Mouse (Mus musculus): Measurements from ENCODE around the gene Slc9a3r2. TPM values are rescaled to one million over a fixed set of nuclear protein-coding genes. Genes with fewer than 3 reads are reported as not detected.

Gene Slc9a3r2
- polyA plus RNA-seq, 1 experiment from 2014 or later, result 36.3 TPM

GRCm38 (mm10) chr17:24644030-24644715, 6.0 kb downstream of the Slc9a3r2 start:
- Histone ChIP-seq H3K27ac (ENCODE audit: low read depth, low read length) (no peak overlapping the region), H3K4me1 (replicated peaks; ENCODE audit: control insufficient read depth, insufficient read depth, low read length) (no peaks in the 10 kb centered on the region), H3K9me3 (ENCODE audit: control insufficient read depth, low read length) (no peaks in the 10 kb centered on the region), H3K36me3 (ENCODE audit: control insufficient read depth, insufficient read depth, low read length) (no peaks in the 10 kb centered on the region), H3K4me2 (replicated peaks; ENCODE audit: low read depth, low read length) (no peak overlapping the region), H3K4me3 (ENCODE audit: low read depth, low read length) (no peak overlapping the region), H3K9ac (ENCODE audit: low read depth, low read length) (no peak overlapping the region), H3K27me3 (ENCODE audit: control insufficient read depth, insufficient read depth, low read length) (0 out of 2 replicates have a peak, but pooled peaks cover 3% of the 10 kb centered on the region)
- DNase-seq (ENCODE audit: low spot score), result no peak
- no peak for ATAC-seq (ENCODE audit: low FRiP score)
- 49% methylated on average over 7 of the region's 7 CpGs for WGBS

DNA sequence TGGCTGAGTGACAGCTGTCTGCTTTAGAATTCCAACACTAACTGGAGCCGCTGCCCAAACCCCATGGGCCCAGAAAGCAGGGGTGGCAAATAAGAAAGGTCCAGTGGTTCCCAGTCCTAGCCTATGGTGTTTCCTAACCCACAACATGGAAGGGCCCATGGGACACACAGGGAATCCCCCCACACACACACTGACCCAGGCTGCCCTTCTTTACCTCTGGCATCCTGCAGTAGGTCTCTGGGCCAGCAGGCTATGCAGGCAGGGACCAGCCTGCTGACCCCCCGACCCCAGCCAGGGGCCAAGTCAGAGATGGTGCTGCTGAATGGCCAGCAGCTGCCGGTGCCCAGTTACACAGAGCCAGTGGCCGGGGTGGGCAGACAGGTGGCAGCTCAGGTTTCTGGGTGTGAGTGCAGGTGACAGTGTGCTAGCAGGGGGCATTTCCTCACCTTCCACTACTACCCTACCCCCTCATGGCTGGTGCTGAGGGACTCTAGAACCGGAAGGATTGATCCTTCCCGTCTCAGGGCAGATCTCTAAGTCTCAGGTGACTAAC, 7.3 kb downstream of the Slc9a3r2 start:
- Histone ChIP-seq H3K4me1 (replicated peaks; ENCODE audit: control insufficient read depth, insufficient read depth, low read length) (no peaks in the 10 kb centered on the region), H3K4me2 (replicated peaks; ENCODE audit: low read depth, low read length) (no peak overlapping the region), H3K9me3 (ENCODE audit: control insufficient read depth, low read length) (no peaks in the 10 kb centered on the region), H3K27me3 (ENCODE audit: control insufficient read depth, insufficient read depth, low read length) (no peaks in the 10 kb centered on the region), H3K36me3 (ENCODE audit: control insufficient read depth, insufficient read depth, low read length) (no peaks in the 10 kb centered on the region), H3K4me3 (ENCODE audit: low read depth, low read length) (no peak overlapping the region), H3K9ac (ENCODE audit: low read depth, low read length) (no peak overlapping the region), H3K27ac (ENCODE audit: low read depth, low read length) (no peak overlapping the region)
- ATAC-seq (ENCODE audit: low FRiP score) (no peak), DNase-seq (ENCODE audit: low spot score) (no peak)
- 65% methylated on average over 6 of the region's 6 CpGs for WGBS

- DNase-seq (ENCODE audit: low spot score) (no peak), ATAC-seq (ENCODE audit: low FRiP score) (no peak)
- no peaks in the 10 kb centered on the region for H3K4me1 ChIP-seq (replicated peaks; ENCODE audit: control insufficient read depth, insufficient read depth, low read length)
- H3K9me3 ChIP-seq (ENCODE audit: control insufficient read depth, low read length), result no peaks in the 10 kb centered on the region
- no peaks in the 10 kb centered on the region for H3K36me3 ChIP-seq (ENCODE audit: control insufficient read depth, insufficient read depth, low read length)
- no peak overlapping the region for H3K4me3 ChIP-seq (ENCODE audit: low read depth, low read length)
- no peak overlapping the region for H3K4me2 ChIP-seq (replicated peaks; ENCODE audit: low read depth, low read length)
- 93% methylated on average over 14 of the region's 14 CpGs for WGBS
- no peaks in the 10 kb centered on the region for H3K27me3 ChIP-seq (ENCODE audit: control insufficient read depth, insufficient read depth, low read length)
- H3K27ac ChIP-seq (ENCODE audit: low read depth, low read length), result no peak overlapping the region
- H3K9ac ChIP-seq (ENCODE audit: low read depth, low read length), result no peak overlapping the region
These were observed 8.2 kb downstream of the Slc9a3r2 start for GRCm38 (mm10) chr17:24641944-24642343.

GRCm38 (mm10) chr17:24640581-24640980, 9.5 kb downstream of the Slc9a3r2 start:
- DNase-seq (ENCODE audit: low spot score) (no peak), ATAC-seq (ENCODE audit: low FRiP score) (no peak)
- Histone ChIP-seq H3K27me3 (ENCODE audit: control insufficient read depth, insufficient read depth, low read length) (no peaks in the 10 kb centered on the region), H3K4me1 (replicated peaks; ENCODE audit: control insufficient read depth, insufficient read depth, low read length) (no peaks in the 10 kb centered on the region), H3K9ac (ENCODE audit: low read depth, low read length) (no peak overlapping the region), H3K27ac (ENCODE audit: low read depth, low read length) (no peak overlapping the region), H3K4me3 (ENCODE audit: low read depth, low read length) (no peak overlapping the region), H3K4me2 (replicated peaks; ENCODE audit: low read depth, low read length) (no peak overlapping the region), H3K9me3 (ENCODE audit: control insufficient read depth, low read length) (no peaks in the 10 kb centered on the region), H3K36me3 (ENCODE audit: control insufficient read depth, insufficient read depth, low read length) (no peaks in the 10 kb centered on the region)
- 96% methylated on average over 15 of the region's 15 CpGs for WGBS

DNA sequence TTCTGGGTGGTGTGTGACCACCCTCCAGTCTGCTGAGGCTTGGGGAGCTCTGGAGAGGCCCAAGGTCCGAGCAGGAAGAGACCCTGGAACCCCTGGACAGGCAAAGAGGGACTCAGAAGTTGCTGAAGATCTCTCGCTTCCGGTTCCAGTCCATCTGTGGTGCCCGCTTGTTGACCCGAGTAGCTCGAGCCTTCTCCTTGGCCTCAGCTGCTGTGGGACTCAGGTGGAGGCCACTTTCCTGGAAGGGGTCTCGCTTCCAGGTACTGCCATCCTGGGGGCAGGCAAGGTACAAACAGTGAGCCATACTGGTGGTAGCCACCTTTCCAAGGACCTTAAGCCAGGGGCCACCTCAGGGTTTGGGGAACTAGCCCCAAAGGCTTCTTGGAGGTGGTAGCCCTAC, 10.0 kb downstream of the Slc9a3r2 start:
- Histone ChIP-seq H3K9me3 (ENCODE audit: control insufficient read depth, low read length) (no peaks in the 10 kb centered on the region), H3K4me2 (replicated peaks; ENCODE audit: low read depth, low read length) (no peak overlapping the region), H3K9ac (ENCODE audit: low read depth, low read length) (no peak overlapping the region), H3K27ac (ENCODE audit: low read depth, low read length) (0 out of 2 replicates have a peak overlapping the region, but pooled peaks have one; percentile 42), H3K4me3 (ENCODE audit: low read depth, low read length) (no peak overlapping the region), H3K36me3 (ENCODE audit: control insufficient read depth, insufficient read depth, low read length) (no peaks in the 10 kb centered on the region), H3K4me1 (replicated peaks; ENCODE audit: control insufficient read depth, insufficient read depth, low read length) (no peaks in the 10 kb centered on the region), H3K27me3 (ENCODE audit: control insufficient read depth, insufficient read depth, low read length) (no peaks in the 10 kb centered on the region)
- no peak for ATAC-seq (ENCODE audit: low FRiP score)
- 91% methylated on average over 7 of the region's 7 CpGs for WGBS
- no peak for DNase-seq (ENCODE audit: low spot score)

GRCm38 (mm10) chr17:24639571-24639988, 10.5 kb downstream of the Slc9a3r2 start:
- DNase-seq (ENCODE audit: low spot score) (peak; percentile 45), ATAC-seq (ENCODE audit: low FRiP score) (no peak)
- 67% methylated on average over 5 of the region's 5 CpGs for WGBS
- Histone ChIP-seq H3K4me3 (ENCODE audit: low read depth, low read length) (no peak overlapping the region), H3K9ac (ENCODE audit: low read depth, low read length) (no peak overlapping the region), H3K36me3 (ENCODE audit: control insufficient read depth, insufficient read depth, low read length) (no peaks in the 10 kb centered on the region), H3K4me1 (replicated peaks; ENCODE audit: control insufficient read depth, insufficient read depth, low read length) (no peaks in the 10 kb centered on the region), H3K9me3 (ENCODE audit: control insufficient read depth, low read length) (no peaks in the 10 kb centered on the region), H3K27me3 (ENCODE audit: control insufficient read depth, insufficient read depth, low read length) (no peaks in the 10 kb centered on the region), H3K27ac (ENCODE audit: low read depth, low read length) (0 out of 2 replicates have a peak overlapping the region, but pooled peaks have one; percentile 42), H3K4me2 (replicated peaks; ENCODE audit: low read depth, low read length) (no peak overlapping the region)

GRCm38 (mm10) chr17:24638840-24639239, 11.3 kb downstream of the Slc9a3r2 start:
- 73% methylated on average over 9 of the region's 9 CpGs for WGBS
- H3K4me1 ChIP-seq (replicated peaks; ENCODE audit: control insufficient read depth, insufficient read depth, low read length), result no peaks in the 10 kb centered on the region
- no peak overlapping the region for H3K4me3 ChIP-seq (ENCODE audit: low read depth, low read length)
- no peaks in the 10 kb centered on the region for H3K27me3 ChIP-seq (ENCODE audit: control insufficient read depth, insufficient read depth, low read length)
- H3K9ac ChIP-seq (ENCODE audit: low read depth, low read length), result no peak overlapping the region
- no peak overlapping the region for H3K4me2 ChIP-seq (replicated peaks; ENCODE audit: low read depth, low read length)
- DNase-seq (ENCODE audit: low spot score) (no peak), ATAC-seq (ENCODE audit: low FRiP score) (no peak)
- H3K9me3 ChIP-seq (ENCODE audit: control insufficient read depth, low read length), result no peaks in the 10 kb centered on the region
- H3K36me3 ChIP-seq (ENCODE audit: control insufficient read depth, insufficient read depth, low read length), result no peaks in the 10 kb centered on the region
- H3K27ac ChIP-seq (ENCODE audit: low read depth, low read length), result peak overlapping the region; percentile 8; the same call in 1 of the 2 replicates

DNA sequence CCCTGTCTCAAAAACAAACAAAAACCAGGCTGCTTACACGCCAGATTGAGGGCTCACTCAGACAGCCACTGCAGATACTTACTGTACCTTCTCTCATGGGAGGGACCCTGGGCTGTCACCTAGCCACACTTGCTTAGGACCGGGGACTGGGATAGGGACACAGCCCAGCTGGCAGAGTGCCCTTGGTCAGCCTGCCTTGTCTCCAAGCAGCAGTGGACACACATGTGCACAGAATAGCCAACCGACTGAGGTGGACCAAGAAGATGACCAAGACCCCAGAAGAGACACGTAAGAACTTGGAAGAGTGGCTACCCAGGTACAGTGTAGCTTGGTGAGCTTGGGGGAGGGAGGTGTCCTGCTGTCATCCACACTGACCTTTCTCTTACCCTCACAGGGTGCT, 11.9 kb downstream of the Slc9a3r2 start:
- WGBS, result 88% methylated on average over 4 of the region's 4 CpGs
- H3K27ac ChIP-seq (ENCODE audit: low read depth, low read length), result no peak overlapping the region
- H3K9me3 ChIP-seq (ENCODE audit: control insufficient read depth, low read length), result no peaks in the 10 kb centered on the region
- H3K9ac ChIP-seq (ENCODE audit: low read depth, low read length), result no peak overlapping the region
- no peaks in the 10 kb centered on the region for H3K36me3 ChIP-seq (ENCODE audit: control insufficient read depth, insufficient read depth, low read length)
- H3K27me3 ChIP-seq (ENCODE audit: control insufficient read depth, insufficient read depth, low read length), result no peaks in the 10 kb centered on the region
- no peak overlapping the region for H3K4me3 ChIP-seq (ENCODE audit: low read depth, low read length)
- DNase-seq (ENCODE audit: low spot score) (no peak), ATAC-seq (ENCODE audit: low FRiP score) (no peak)
- H3K4me2 ChIP-seq (replicated peaks; ENCODE audit: low read depth, low read length), result no peak overlapping the region
- H3K4me1 ChIP-seq (replicated peaks; ENCODE audit: control insufficient read depth, insufficient read depth, low read length), result no peaks in the 10 kb centered on the region

Data from hindbrain, embryonic 11.5 days (tissue).